Mouse (Mus musculus) embryonic facial prominence, embryonic 10.5 days (tissue): Measurements from ENCODE around the gene Clec4g. TPM values are rescaled to one million over a fixed set of nuclear protein-coding genes. Genes with fewer than 3 reads are reported as not detected.

Experiments used
- DNase-seq: peaks from one replicate; pipeline ENCODE4 v3.0.0-alpha.2; 2017; ENCODE audit warnings: low spot score
- H3K27ac ChIP-seq: fragments of 300-500 bp; sonication (generic); replicated peaks from 2 replicates; pipeline ENCODE4 v1.5.1; 2016; ENCODE audit warnings: mild to moderate bottlenecking
- H3K27me3 ChIP-seq: fragments of 300-500 bp; sonication (generic); replicated peaks from 2 replicates; pipeline ENCODE4 v1.6.1; 2016; ENCODE audit warnings: low read depth, mild to moderate bottlenecking; ENCODE audit not compliant: poor library complexity, severe bottlenecking
- H3K36me3 ChIP-seq: fragments of 300-500 bp; sonication (generic); replicated peaks from 2 replicates; pipeline ENCODE4 v1.6.1; 2016; ENCODE audit warnings: mild to moderate bottlenecking, moderate library complexity
- H3K4me1 ChIP-seq: fragments of 300-500 bp; sonication (generic); 2 replicates; pipeline ENCODE4 v1.6.1; 2016
- H3K4me3 ChIP-seq: fragments of 300-500 bp; sonication (generic); 2 replicates; pipeline ENCODE4 v1.5.1; 2016; ENCODE audit warnings: mild to moderate bottlenecking, moderate library complexity
- H3K9me3 ChIP-seq: fragments of 300-500 bp; sonication (generic); 2 replicates; pipeline ENCODE4 v1.6.1; 2016; ENCODE audit warnings: mild to moderate bottlenecking
- WGBS: fragments of 180-500 bp; shearing (Covaris S2); methylation state at CpG from one replicate; pipeline ENCODE4 v1.1.7; 2016; 5-methylcytosine and 5-hydroxymethylcytosine counted together
- polyA plus RNA-seq: library from polyadenylated mRNA; unstranded; fragments of >200 nt; fragmentation: Nextera tagmentation; extraction: Ambion mirVana; gene quantifications from 2 replicates; pipeline ENCODE4 v1.2.1, GENCODE M21; 2016

Clec4g gene
- polyA plus RNA-seq, 1 experiment from 2014 or later = 0.16 TPM

DNA sequence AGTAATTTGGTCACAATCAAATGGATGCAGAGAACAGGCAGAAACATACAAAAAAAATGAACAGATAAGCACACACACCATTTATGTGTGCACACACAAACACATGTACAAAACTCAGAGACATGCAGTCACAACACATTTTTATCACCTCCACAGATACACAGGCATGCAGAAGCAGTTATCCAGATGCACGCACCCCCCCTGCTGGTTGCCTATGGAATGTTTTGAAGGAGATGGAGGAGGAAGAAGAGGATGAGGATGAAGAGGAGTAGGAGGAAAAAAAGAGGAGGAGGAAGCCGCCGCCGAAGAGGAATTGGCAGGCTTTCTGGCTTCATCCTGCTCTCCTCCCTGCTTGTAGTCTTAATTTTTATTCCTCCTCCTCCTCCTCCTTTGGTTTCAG is 14.7 kb downstream of the Clec4g start:
- H3K9me3 ChIP-seq = no peaks in the 10 kb centered on the region; the same call in 1 of the 2 replicates
- peak; percentile 30 for DNase-seq
- H3K4me1 ChIP-seq = no peaks in the 10 kb centered on the region
- no peaks in the 10 kb centered on the region for H3K36me3 ChIP-seq
- 65% methylated on average over 4 of the region's 4 CpGs for WGBS
- H3K27ac ChIP-seq = no peak overlapping the region
- H3K4me3 ChIP-seq = no peak overlapping the region
- no peaks in the 10 kb centered on the region for H3K27me3 ChIP-seq

DNA sequence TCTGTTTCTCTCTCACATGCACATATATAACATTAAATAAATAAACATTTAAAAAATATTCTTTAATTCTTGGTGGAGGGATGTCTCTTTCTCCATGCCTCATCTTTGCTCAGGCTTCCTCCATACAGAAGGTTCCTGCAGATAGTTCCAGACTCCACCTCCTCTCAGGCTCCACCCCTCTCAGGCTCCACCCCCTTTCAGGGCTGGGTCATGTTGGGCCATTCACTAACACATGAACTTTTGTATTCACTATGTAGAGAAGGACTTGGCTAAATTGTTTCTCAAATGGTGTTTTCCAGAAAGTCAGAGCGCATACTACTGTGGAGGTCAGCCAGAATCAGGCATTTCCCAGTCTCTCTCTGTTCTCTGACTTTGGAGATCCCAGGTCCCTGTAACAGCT is 19.0 kb downstream of the Clec4g start:
- Histone ChIP-seq H3K4me3 (no peak overlapping the region), H3K4me1 (no peaks in the 10 kb centered on the region), H3K36me3 (no peaks in the 10 kb centered on the region), H3K27me3 (no peaks in the 10 kb centered on the region), H3K9me3 (no peaks in the 10 kb centered on the region; the same call in 1 of the 2 replicates), H3K27ac (no peak overlapping the region)
- WGBS = 96% methylated on average over 1 of the region's 1 CpGs
- no peak for DNase-seq

DNA sequence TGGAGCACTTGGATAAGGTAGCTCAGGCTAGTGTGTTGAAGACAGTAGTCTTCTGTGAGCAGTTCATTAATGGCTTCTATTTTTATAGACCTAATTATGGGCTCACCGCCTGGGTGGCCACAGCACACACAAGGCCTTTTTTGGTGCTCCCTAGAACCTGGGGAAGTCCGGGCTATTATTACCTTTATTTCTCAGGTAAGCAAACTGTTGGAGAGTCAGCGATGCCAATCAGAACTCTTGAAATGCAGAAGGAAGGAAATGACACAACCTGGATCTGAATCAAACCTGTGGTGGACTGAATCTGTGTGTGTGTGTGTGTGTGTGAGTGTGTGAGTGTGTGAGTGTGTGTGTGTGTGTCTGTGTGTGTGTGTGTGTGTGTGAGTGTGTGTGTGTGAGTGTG is 26.3 kb downstream of the Clec4g start, which contains the start of gene Fcer2a:
Gene Fcer2a, minus strand, starts transcription at position 55 of the 400 bp plus-strand sequence.
- H3K4me1 ChIP-seq = no peaks in the 10 kb centered on the region
- no peak within 1 kb of the TSS for H3K4me3 ChIP-seq
- H3K27me3 ChIP-seq = no peaks in the 10 kb centered on the region
- no peaks in the 10 kb centered on the region for H3K36me3 ChIP-seq
- 79% methylated on average over 3 of the region's 3 CpGs for WGBS
- H3K9me3 ChIP-seq = no peaks in the 10 kb centered on the region
- DNase-seq = no peak
- H3K27ac ChIP-seq = no peak within 1 kb of the TSS

DNA sequence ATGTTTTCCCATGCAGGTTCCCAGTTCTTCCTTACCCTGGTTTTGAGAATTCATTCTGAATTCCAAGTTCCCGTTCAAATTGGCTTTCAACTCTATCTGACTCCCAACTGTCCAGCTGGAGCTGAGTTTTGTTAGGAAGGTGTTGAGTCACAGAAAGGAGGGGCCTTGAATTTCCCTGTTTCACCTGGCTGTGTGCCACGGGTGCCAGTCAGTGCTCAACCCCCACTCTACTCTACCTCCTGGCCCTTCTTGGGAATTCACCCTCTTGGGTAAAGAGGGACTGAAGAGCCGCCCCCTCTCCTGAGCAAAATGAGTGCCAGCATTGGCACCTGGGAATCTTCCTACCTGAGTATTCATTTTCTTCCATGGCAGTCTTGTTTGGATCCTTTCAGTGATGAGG is 29.7 kb downstream of the Clec4g start:
- Histone ChIP-seq H3K27me3 (no peaks in the 10 kb centered on the region), H3K4me3 (no peak overlapping the region), H3K36me3 (no peaks in the 10 kb centered on the region), H3K9me3 (no peaks in the 10 kb centered on the region), H3K27ac (no peak overlapping the region), H3K4me1 (no peaks in the 10 kb centered on the region)
- WGBS = 76% methylated on average over 3 of the region's 3 CpGs
- DNase-seq = no peak

DNA sequence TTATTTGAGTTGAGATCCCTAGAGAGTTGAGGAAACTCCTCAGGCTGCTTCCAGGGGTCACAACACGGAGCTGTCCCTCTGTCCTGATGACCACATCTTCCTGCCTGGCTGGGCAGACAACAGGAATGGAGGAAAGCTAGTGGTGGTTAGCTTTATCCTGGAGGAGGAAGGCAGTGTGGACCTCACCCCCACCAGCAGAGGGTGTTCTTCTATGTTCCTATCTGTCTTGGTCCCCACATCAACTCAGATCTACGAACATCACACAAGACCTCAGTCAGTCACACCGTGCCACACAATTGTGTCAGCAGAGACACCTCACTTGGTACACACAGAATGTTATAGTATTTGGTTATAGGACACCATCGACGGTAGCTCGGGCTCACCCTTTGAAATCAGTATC is 32.9 kb downstream of the Clec4g start:
- WGBS = 78% methylated on average over 6 of the region's 6 CpGs
- no peak for DNase-seq
- Histone ChIP-seq H3K27me3 (no peaks in the 10 kb centered on the region), H3K27ac (no peak overlapping the region), H3K9me3 (no peaks in the 10 kb centered on the region; the same call in 1 of the 2 replicates), H3K36me3 (peaks cover 11% of the 10 kb centered on the region), H3K4me3 (no peak overlapping the region), H3K4me1 (no peaks in the 10 kb centered on the region)

DNA sequence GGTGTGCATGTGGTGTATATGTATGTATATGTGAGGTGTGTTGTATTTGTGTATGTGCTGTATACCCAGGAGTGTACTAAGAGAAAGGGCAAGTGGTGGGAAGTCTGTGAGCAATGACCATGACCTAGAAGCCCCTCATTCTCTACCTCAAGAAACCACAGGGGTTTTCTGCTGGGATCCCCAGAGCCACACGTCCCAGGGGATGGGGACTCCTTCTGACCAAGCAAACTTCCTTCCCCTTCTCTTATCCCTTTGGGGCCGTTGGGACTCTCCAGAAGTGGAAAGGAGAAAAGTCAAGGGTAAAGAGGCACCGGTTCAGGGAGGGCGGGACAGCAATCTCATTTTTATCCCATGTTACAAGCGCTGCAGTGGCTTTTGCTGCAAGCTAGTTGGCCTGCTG is 35.0 kb downstream of the Clec4g start:
- no peaks in the 10 kb centered on the region for H3K27me3 ChIP-seq
- no peaks in the 10 kb centered on the region for H3K4me1 ChIP-seq
- no peak overlapping the region for H3K27ac ChIP-seq
- H3K4me3 ChIP-seq = no peak overlapping the region
- H3K9me3 ChIP-seq = no peaks in the 10 kb centered on the region; the same call in 1 of the 2 replicates
- H3K36me3 ChIP-seq = peaks cover 32% of the 10 kb centered on the region
- 69% methylated on average over 5 of the region's 5 CpGs for WGBS
- DNase-seq = no peak

DNA sequence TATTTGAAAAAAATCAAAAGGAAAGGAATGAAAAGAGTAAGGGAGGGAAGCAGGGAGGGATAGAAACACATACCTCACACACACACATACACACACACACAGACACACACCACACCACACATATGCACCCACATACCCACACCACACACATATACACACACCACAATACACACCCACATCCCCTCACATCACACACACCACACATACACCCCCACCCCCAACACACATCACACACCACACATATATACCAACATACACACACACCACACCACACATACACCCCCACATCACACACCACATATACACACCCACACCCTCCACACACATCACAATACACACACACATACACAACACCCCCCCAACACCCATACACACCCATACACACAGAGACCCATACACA is 35.9 kb downstream of the Clec4g start:
- no peak for DNase-seq
- H3K27me3 ChIP-seq = no peaks in the 10 kb centered on the region
- no peaks in the 10 kb centered on the region for H3K4me1 ChIP-seq
- H3K27ac ChIP-seq = no peak overlapping the region
- H3K36me3 ChIP-seq = peaks cover 41% of the 10 kb centered on the region
- H3K4me3 ChIP-seq = no peak overlapping the region
- no peaks in the 10 kb centered on the region; the same call in 1 of the 2 replicates for H3K9me3 ChIP-seq

DNA sequence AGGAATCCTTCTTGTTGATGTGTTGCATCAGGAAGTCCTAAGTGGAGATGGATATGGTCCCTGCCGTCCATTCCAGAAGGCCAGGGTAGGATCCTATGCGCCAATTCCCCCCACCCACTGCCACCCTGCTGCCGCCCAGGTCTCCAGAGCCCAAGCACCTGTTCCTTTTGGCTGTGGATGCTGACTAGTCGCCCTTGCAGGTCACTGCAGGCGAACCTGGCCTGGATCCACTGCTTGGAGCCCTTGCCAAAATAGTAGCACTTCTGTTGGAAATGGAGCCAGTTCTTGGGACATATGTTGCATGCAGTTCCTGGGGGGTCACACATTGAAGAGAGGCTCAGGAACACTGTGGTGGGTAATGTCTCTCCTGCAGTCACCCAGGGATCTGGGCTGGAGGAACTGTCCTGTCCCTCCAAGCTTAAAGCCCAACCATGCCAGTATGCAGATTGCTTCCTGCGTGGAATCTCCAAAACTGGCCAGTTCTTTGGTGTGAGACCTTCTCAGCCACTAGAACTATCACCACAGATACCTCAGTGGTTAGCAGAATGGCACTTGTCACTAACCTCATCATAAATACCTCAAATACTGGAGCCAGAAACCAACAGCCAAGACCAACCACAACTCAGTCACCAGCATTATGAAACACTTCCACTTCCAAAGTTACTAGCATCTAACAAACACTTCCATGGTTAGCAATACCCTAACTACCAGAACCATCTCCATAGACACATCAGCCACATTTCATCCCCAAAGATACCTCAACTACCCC is 36.9 kb downstream of the Clec4g start:
- H3K4me1 ChIP-seq = no peaks in the 10 kb centered on the region
- H3K27ac ChIP-seq = no peak overlapping the region
- no peak overlapping the region for H3K4me3 ChIP-seq
- H3K36me3 ChIP-seq = peaks cover 50% of the 10 kb centered on the region
- DNase-seq = no peak
- H3K9me3 ChIP-seq = peaks cover 4% of the 10 kb centered on the region; the same call in 1 of the 2 replicates
- H3K27me3 ChIP-seq = no peaks in the 10 kb centered on the region
- 79% methylated on average over 6 of the region's 6 CpGs for WGBS

DNA sequence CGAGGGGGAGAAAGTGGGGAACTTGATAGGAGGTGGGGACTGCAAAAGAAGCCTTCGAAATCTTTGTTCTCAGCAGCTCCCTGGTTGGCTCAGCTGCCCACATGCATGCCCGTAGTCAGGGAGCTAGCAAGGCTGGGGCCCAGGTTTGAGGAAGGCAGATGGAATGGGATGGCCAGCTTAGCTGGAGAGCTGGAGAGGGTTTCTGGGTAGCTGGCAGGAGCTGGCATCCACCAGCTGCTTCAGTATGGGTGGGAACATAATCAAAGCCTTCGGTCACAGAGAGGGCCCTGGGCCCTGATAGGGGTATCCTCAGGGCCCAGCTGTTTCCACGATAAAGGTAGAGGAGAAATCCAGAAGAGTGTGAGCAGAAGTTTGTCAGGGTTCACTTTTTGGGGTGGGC is 38.0 kb downstream of the Clec4g start:
- no peak for DNase-seq
- Histone ChIP-seq H3K4me1 (peaks cover 6% of the 10 kb centered on the region), H3K9me3 (peaks cover 4% of the 10 kb centered on the region; the same call in 1 of the 2 replicates), H3K27ac (no peak overlapping the region), H3K4me3 (no peak overlapping the region), H3K27me3 (no peaks in the 10 kb centered on the region), H3K36me3 (peaks cover 54% of the 10 kb centered on the region)
- WGBS = 92% methylated on average over 5 of the region's 5 CpGs

DNA sequence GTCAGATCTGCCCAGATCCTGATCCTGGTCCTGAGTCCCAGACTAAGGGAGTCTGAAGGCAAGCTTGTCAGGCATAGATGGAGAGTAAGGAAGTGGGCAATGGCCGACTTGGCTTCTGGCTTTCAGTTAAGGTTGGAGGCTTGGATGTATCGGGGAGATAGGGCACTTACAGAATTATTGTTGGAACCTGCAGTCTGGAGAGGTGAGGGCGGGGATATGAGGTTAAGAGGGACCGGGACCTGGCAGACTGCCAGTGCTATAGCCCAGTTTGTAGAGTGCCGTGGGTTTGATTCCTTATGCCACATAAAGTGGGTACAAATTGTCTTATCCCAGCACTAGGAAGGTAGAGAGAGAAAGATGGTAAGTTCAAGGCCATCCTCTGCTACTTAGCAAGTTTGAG is 40.8 kb downstream of the Clec4g start:
- Histone ChIP-seq H3K36me3 (peaks cover 54% of the 10 kb centered on the region), H3K27me3 (no peaks in the 10 kb centered on the region)

DNA sequence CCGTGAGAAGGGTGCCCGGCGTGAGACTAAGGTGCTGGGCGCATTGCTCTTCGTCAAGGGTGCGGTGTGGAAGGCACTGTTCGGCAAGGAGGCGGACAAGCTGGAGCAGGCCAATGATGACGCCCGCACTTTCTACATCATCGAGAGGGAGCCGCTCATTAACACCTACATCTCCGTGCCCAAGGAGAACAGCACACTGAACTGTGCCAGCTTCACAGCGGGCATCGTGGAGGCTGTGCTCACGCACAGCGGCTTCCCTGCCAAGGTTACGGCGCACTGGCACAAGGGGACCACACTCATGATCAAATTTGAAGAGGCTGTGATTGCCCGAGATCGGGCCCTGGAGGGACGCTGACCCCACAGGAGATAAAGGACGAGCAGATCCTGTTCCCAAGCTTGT is 41.2 kb downstream of the Clec4g start:
- Histone ChIP-seq H3K27ac (no peak overlapping the region), H3K4me1 (peaks cover 13% of the 10 kb centered on the region), H3K27me3 (no peaks in the 10 kb centered on the region), H3K4me3 (no peak overlapping the region), H3K9me3 (peaks cover 4% of the 10 kb centered on the region; the same call in 1 of the 2 replicates), H3K36me3 (peaks cover 54% of the 10 kb centered on the region)
- no peak for DNase-seq
- WGBS = 97% methylated on average over 23 of the region's 23 CpGs

More for the DNA sequence above, 40.8 kb downstream of the Clec4g start:
- no peak overlapping the region for H3K27ac ChIP-seq
- DNase-seq = no peak
- H3K9me3 ChIP-seq = peaks cover 4% of the 10 kb centered on the region; the same call in 1 of the 2 replicates
- no peak overlapping the region for H3K4me3 ChIP-seq
- WGBS = 97% methylated on average over 5 of the region's 5 CpGs
- peaks cover 13% of the 10 kb centered on the region for H3K4me1 ChIP-seq

DNA sequence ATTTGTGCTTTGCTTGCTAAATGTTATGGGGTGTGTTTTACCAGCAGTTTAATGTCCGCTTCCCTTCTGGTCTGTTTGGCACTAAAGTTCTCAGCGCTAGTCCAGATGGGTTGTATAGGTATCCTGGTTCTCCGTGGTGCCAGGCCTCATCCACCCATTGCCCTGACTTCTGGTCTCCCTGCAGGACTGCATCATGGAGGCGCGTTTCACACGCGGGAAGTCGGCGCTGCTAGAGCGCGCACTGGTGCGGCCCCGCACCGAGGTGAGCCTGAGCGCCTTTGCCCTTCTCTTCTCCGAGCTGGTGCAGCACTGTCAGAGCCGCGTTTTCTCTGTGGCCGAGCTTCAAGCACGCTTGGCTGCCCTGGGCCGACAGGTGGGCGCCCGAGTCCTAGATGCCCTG is 41.6 kb downstream of the Clec4g start:
- 97% methylated on average over 23 of the region's 23 CpGs for WGBS
- Histone ChIP-seq H3K4me3 (no peak overlapping the region), H3K4me1 (peaks cover 13% of the 10 kb centered on the region), H3K36me3 (peaks cover 54% of the 10 kb centered on the region), H3K27ac (no peak overlapping the region), H3K27me3 (no peaks in the 10 kb centered on the region), H3K9me3 (peaks cover 4% of the 10 kb centered on the region; the same call in 1 of the 2 replicates)
- no peak for DNase-seq

DNA sequence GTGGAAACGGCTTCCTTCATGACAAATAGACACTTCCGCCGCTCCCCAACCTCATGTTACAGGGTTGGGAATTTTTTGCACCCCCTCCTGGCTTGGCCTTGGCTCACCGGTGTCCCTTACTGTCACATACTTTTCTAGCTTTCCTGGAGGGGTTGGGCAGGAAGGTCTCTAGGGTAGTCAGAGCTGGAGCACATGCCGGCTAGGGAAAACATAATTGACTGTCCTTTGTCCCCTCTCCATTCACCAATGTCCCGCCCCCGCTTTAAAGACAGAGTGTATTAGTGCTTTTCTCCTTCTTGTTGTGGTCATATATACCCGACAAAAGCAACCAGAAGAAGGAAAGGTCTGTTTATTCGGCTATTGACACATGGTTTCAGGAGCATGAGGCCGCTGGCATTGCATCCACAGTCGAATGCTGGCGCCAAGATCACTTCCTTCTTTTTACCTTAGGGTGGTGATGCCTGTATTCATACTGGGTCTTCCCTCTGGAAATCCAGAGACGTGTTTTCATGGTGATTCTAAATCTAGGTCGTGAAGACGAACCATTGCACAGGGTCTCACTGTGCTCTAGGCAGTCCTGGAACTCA is 43.4 kb downstream of the Clec4g start:
- H3K4me3 ChIP-seq = peak overlapping the region; percentile 87
- peaks cover 4% of the 10 kb centered on the region; the same call in 1 of the 2 replicates for H3K9me3 ChIP-seq
- H3K27me3 ChIP-seq = no peaks in the 10 kb centered on the region
- peak; percentile 38 for DNase-seq
- peaks cover 39% of the 10 kb centered on the region for H3K36me3 ChIP-seq
- 8% methylated on average over 15 of the region's 15 CpGs for WGBS
- peak overlapping the region; percentile 94 for H3K27ac ChIP-seq
- peaks cover 19% of the 10 kb centered on the region for H3K4me1 ChIP-seq
